Mouse (Mus musculus) heart, embryonic 12.5 days (tissue): ENCODE results near the gene Gm29609. TPM values are rescaled to one million over a fixed set of nuclear protein-coding genes. Genes with fewer than 3 reads are reported as not detected.

Experiments used
- ATAC-seq: fragments of 200-750 bp; cut with Nextera tagmentation; 2 replicates; pipeline ENCODE4 v1.8.0; 2017; ENCODE audit warnings: moderate TSS enrichment, moderate library complexity; ENCODE audit not compliant: insufficient number of reproducible peaks, low FRiP score
- H3K27ac ChIP-seq: fragments of 300-500 bp; sonication (generic); 2 replicates; pipeline ENCODE4 v1.5.1; 2016; ENCODE audit warnings: mild to moderate bottlenecking, moderate library complexity; ENCODE audit not compliant: poor library complexity, severe bottlenecking
- H3K27me3 ChIP-seq: fragments of 300-500 bp; sonication (generic); replicated peaks from 2 replicates; pipeline ENCODE4 v1.6.1; 2016; ENCODE audit warnings: mild to moderate bottlenecking, moderate library complexity
- H3K36me3 ChIP-seq: fragments of 300-500 bp; sonication (generic); 2 replicates; pipeline ENCODE4 v1.6.1; 2016; ENCODE audit warnings: mild to moderate bottlenecking, moderate library complexity
- H3K4me1 ChIP-seq: fragments of 300-500 bp; sonication (generic); replicated peaks from 2 replicates; pipeline ENCODE4 v1.6.1; 2016; ENCODE audit warnings: mild to moderate bottlenecking
- H3K4me2 ChIP-seq: fragments of 300-500 bp; sonication (generic); 2 replicates; pipeline ENCODE4 v1.6.1; 2016; ENCODE audit warnings: mild to moderate bottlenecking, moderate library complexity
- H3K4me3 ChIP-seq: fragments of 300-500 bp; sonication (generic); 2 replicates; pipeline ENCODE4 v1.5.1; 2016; ENCODE audit warnings: mild to moderate bottlenecking
- H3K9ac ChIP-seq: fragments of 300-500 bp; sonication (generic); 2 replicates; pipeline ENCODE4 v1.6.1; 2016; ENCODE audit warnings: mild to moderate bottlenecking, moderate library complexity
- H3K9me3 ChIP-seq: fragments of 300-500 bp; sonication (generic); replicated peaks from 2 replicates; pipeline ENCODE4 v1.6.1; 2016; ENCODE audit warnings: mild to moderate bottlenecking, moderate library complexity
- WGBS: fragments of 180-500 bp; shearing (Covaris S2); methylation state at CpG from one replicate; pipeline ENCODE4 v1.1.7; 2016; 5-methylcytosine and 5-hydroxymethylcytosine counted together
- polyA plus RNA-seq: library from polyadenylated mRNA; unstranded; fragments of >200 nt; fragmentation: Nextera tagmentation; extraction: Ambion mirVana; gene quantifications from 2 replicates; pipeline ENCODE4 v1.2.1, GENCODE M21; 2016

Gene Gm29609
- polyA plus RNA-seq, 1 experiment from 2014 or later = 1.3 TPM

DNA sequence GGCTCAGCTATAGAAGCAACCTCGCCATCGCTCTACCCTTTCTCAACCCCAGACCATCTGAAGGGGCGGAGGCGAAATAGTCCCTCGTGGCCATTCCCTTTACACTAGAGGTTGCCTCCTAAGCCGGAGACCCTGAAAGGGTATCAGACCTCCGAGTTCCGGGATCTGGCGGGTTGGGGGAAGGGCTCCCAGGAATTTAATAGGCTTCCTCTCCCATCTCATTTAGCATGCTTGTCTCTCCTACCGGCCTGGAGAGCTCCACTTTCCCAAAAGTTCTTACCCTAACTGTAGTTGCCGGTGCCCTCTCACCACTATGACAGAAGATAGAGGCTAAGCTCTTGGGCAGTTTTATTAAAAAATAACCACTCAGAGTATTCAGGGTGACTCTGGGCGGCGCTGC lies 42.1 kb downstream of the Gm29609 start:
- Histone ChIP-seq H3K4me2 (peak overlapping the region; percentile 74), H3K9me3 (no peaks in the 10 kb centered on the region), H3K27ac (no peak overlapping the region), H3K9ac (no peak overlapping the region), H3K4me3 (peak overlapping the region; percentile 41), H3K4me1 (peaks cover 26% of the 10 kb centered on the region), H3K36me3 (peaks cover 8% of the 10 kb centered on the region), H3K27me3 (peaks cover 68% of the 10 kb centered on the region)
- WGBS = 2% methylated on average over 13 of the region's 13 CpGs
- no peak for ATAC-seq

GRCm38 (mm10) chr5:31136730-31137424 lies 42.8 kb downstream of the Gm29609 start:
- H3K36me3 ChIP-seq = peaks cover 8% of the 10 kb centered on the region
- peak overlapping the region; percentile 41 for H3K4me3 ChIP-seq
- H3K27ac ChIP-seq = no peak overlapping the region
- H3K4me1 ChIP-seq = peaks cover 26% of the 10 kb centered on the region
- peak overlapping the region; percentile 74 for H3K4me2 ChIP-seq
- ATAC-seq = no peak
- H3K9ac ChIP-seq = no peak overlapping the region
- H3K9me3 ChIP-seq = no peaks in the 10 kb centered on the region
- 1% methylated on average over 33 of the region's 33 CpGs for WGBS
- peaks cover 68% of the 10 kb centered on the region for H3K27me3 ChIP-seq

DNA sequence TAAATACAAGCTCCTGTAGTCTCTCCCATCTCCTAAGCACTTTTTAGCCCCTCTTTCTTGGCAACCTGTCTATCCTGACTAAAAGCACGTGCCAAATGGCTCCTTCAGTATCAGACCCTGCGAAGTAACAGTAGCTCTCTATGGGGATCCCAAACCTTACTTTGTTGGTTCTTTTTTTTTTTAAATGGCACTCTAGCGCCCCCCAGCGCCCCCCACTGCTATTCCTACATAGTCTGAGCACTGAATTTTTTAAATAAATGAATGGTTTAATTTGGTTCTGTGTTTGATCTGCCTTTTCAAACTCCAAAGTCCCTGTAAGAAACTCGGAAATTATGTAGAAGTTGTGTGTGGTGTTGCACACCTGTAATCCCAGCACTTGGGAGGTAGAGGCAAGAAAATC lies 53.7 kb downstream of the Gm29609 start:
- H3K9me3 ChIP-seq = no peaks in the 10 kb centered on the region
- H3K4me1 ChIP-seq = no peaks in the 10 kb centered on the region
- H3K27ac ChIP-seq = no peak overlapping the region
- no peaks in the 10 kb centered on the region for H3K36me3 ChIP-seq
- H3K9ac ChIP-seq = no peak overlapping the region
- no peak for ATAC-seq
- WGBS = 31% methylated on average over 5 of the region's 5 CpGs
- no peak overlapping the region for H3K4me3 ChIP-seq
- H3K4me2 ChIP-seq = no peak overlapping the region
- no peaks in the 10 kb centered on the region for H3K27me3 ChIP-seq

DNA sequence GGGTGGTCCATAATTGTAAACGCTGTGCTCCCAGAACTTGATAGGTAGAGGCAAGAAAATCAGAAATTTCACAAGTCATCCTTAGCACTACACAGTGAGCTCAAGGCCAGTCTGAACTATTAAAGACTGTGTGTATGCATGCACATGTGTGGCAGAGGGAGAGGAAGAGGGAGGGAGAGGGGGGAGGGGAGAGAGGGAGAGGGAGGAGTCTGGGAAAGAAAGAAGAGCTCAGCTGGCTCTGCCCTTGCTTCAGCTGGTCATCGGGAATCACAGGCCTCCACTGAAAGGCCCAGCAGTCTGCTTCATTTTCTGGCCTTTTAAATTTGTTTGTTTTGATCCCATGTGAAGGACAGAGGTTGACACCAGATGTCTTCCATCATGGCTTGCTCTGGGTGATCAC lies 56.2 kb downstream of the Gm29609 start:
- no peaks in the 10 kb centered on the region for H3K27me3 ChIP-seq
- H3K4me2 ChIP-seq = no peak overlapping the region
- H3K4me1 ChIP-seq = no peaks in the 10 kb centered on the region
- H3K36me3 ChIP-seq = no peaks in the 10 kb centered on the region
- no peak overlapping the region for H3K9ac ChIP-seq
- H3K27ac ChIP-seq = no peak overlapping the region
- H3K4me3 ChIP-seq = no peak overlapping the region
- H3K9me3 ChIP-seq = no peaks in the 10 kb centered on the region
- no peak for ATAC-seq
- WGBS = 48% methylated on average over 2 of the region's 2 CpGs

DNA sequence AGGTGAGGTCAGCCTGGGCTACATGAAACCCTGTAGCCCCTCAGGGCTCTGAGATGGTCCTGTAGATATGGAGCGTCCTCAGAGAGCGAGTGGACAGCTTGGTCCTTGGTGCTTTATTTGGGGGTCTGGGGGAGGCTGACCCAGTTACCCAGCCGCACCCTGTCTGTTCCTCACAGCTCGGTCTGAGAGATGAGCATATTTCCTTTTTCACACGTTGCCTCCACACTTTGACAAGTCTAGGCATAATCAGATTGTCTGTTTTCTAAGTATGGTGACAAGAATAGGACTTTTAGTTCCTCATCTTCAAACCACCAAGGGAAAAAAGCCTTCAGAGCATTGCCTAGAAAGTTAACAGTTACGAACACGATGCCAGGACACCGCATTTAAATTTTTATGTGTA lies 58.6 kb downstream of the Gm29609 start:
- no peaks in the 10 kb centered on the region; the same call in 1 of the 2 replicates for H3K27me3 ChIP-seq
- ATAC-seq = no peak
- 74% methylated on average over 8 of the region's 8 CpGs for WGBS

DNA sequence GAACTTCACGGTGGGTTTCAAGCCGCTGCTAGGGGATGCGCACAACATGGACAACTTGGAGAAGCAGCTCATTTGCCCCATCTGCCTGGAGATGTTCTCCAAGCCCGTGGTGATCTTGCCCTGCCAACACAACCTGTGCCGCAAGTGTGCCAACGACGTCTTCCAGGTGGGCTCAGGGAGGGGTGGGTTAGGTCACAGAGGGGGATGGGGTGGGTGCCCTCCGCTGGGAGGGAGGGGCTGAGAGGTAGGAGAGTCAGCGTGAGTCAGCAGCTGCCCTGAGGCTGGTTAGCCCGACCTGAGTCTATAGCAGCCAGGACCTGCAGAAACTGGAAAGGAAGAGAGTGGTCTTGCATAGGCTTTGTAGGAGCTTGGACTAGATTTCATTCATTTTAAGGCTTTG lies 62.8 kb downstream of the Gm29609 start:
- no peak for ATAC-seq
- 13% methylated on average over 10 of the region's 10 CpGs for WGBS
- peak overlapping the region; percentile 60 for H3K9ac ChIP-seq
- H3K4me1 ChIP-seq = peaks cover 10% of the 10 kb centered on the region
- peak overlapping the region; percentile 69 for H3K4me2 ChIP-seq
- H3K27ac ChIP-seq = peak overlapping the region; percentile 85
- peak overlapping the region; percentile 36 for H3K4me3 ChIP-seq
- H3K27me3 ChIP-seq = no peaks in the 10 kb centered on the region; the same call in 1 of the 2 replicates
- H3K36me3 ChIP-seq = no peaks in the 10 kb centered on the region
- no peaks in the 10 kb centered on the region for H3K9me3 ChIP-seq

More for the DNA sequence above, 58.6 kb downstream of the Gm29609 start:
- H3K4me3 ChIP-seq = no peak overlapping the region
- peaks cover 9% of the 10 kb centered on the region for H3K4me1 ChIP-seq
- no peaks in the 10 kb centered on the region for H3K9me3 ChIP-seq
- H3K27ac ChIP-seq = no peak overlapping the region
- no peaks in the 10 kb centered on the region for H3K36me3 ChIP-seq
- H3K4me2 ChIP-seq = no peak overlapping the region
- H3K9ac ChIP-seq = no peak overlapping the region

GRCm38 (mm10) chr5:31116354-31116753 lies 63.4 kb downstream of the Gm29609 start, which contains the start of gene Trim54:
TSS of gene Trim54 (plus strand) at chr5:31116712.
- Histone ChIP-seq H3K9me3 (no peaks in the 10 kb centered on the region), H3K4me2 (peak within 1 kb of the TSS; percentile 69), H3K9ac (peak within 1 kb of the TSS; percentile 60), H3K36me3 (no peaks in the 10 kb centered on the region), H3K27ac (peak within 1 kb of the TSS; percentile 85), H3K4me1 (peaks cover 10% of the 10 kb centered on the region), H3K4me3 (peak within 1 kb of the TSS; percentile 36), H3K27me3 (no peaks in the 10 kb centered on the region; the same call in 1 of the 2 replicates)
- WGBS = 11% methylated on average over 3 of the region's 3 CpGs
- ATAC-seq = 0 out of 2 replicates have a peak, but pooled peaks have one; percentile 42

DNA sequence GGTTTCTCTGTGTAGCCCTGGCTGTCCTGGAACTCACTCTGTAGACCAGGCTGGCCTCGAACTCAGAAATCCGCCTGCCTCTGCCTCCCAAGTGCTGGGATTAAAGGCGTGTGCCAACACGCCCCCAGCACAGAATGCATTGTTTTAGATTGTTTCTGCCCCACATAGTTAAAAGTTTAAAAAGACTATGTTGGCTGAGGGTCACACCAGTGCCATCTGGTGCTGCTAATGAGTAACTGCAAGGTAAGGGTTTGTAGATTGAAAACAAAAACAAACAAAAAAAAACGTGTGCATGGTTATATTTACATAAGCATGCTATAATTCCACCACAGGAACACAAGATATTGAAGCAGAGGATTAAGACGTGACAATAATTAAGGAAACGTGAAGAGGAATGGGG lies 68.9 kb downstream of the Gm29609 start:
- ATAC-seq = no peak
- Histone ChIP-seq H3K4me1 (no peaks in the 10 kb centered on the region), H3K27ac (no peak overlapping the region), H3K9ac (no peak overlapping the region), H3K9me3 (no peaks in the 10 kb centered on the region), H3K4me2 (no peak overlapping the region), H3K4me3 (no peak overlapping the region), H3K36me3 (no peaks in the 10 kb centered on the region), H3K27me3 (peaks cover 3% of the 10 kb centered on the region; the same call in 1 of the 2 replicates)
- WGBS = 25% methylated on average over 7 of the region's 7 CpGs

- H3K36me3 ChIP-seq = no peaks in the 10 kb centered on the region
- peaks cover 15% of the 10 kb centered on the region for H3K27me3 ChIP-seq
- WGBS = 85% methylated on average over 18 of the region's 18 CpGs
- H3K9me3 ChIP-seq = no peaks in the 10 kb centered on the region
- H3K4me3 ChIP-seq = no peak within 1 kb of the TSS
- H3K4me2 ChIP-seq = no peak within 1 kb of the TSS
- H3K27ac ChIP-seq = no peak within 1 kb of the TSS
- no peaks in the 10 kb centered on the region for H3K4me1 ChIP-seq
- H3K9ac ChIP-seq = no peak within 1 kb of the TSS
- ATAC-seq = no peak
Observed at GRCm38 (mm10) chr5:31108000-31108490, 71.7 kb downstream of the Gm29609 start, which contains the start of gene Slc30a3. TSS of gene Slc30a3 (minus strand) at chr5:31108237.

- Histone ChIP-seq H3K9ac (no peak within 1 kb of the TSS), H3K4me3 (no peak within 1 kb of the TSS), H3K4me1 (no peaks in the 10 kb centered on the region), H3K27ac (no peak within 1 kb of the TSS), H3K9me3 (no peaks in the 10 kb centered on the region), H3K4me2 (no peak within 1 kb of the TSS), H3K27me3 (peaks cover 15% of the 10 kb centered on the region), H3K36me3 (no peaks in the 10 kb centered on the region)
- 78% methylated on average over 9 of the region's 9 CpGs for WGBS
- ATAC-seq = no peak
Observed at GRCm38 (mm10) chr5:31105814-31106335, 73.8 kb downstream of the Gm29609 start, which contains the start of gene Dnajc5g. TSS of gene Dnajc5g (plus strand) at chr5:31106285.

DNA sequence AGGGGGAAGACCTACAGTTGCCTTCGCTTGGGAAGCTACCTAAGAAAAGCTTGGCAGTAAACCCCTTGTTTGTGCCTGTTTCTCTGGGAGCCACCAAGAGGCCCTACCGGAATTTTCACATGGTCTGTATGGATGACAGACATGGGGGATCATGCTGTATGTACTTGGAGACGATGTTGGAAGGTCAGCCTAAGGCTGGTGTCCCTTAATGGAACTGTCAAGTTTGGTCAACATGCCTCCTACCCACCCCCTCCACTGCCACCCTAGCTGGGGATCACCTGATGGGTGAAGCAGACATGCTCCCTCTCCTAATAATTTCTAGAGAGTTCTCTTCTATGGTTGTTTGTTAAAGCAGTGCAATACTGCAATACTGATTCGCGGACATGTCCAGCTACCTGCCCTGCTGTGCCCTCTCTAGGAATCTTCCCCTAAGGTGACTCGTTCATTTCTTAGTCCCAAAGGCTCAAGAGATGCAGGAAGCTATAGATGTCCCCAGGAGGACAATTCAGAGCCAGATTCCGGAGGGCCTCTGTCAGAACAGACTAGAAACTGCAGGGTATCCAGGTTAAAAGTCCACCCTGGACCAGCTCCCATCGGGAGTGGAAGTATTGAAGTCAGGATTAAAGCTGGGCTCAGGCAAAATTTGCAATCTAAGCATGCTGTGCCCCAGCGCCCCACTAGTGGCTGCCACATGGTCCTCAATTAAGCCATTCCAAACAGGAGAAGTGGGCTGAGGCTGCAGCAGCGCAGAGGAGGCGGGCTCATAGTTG lies 83.8 kb downstream of the Gm29609 start:
- Histone ChIP-seq H3K4me3 (peak overlapping the region; percentile 45), H3K27ac (no peak overlapping the region), H3K4me2 (peak overlapping the region; percentile 71), H3K9me3 (no peaks in the 10 kb centered on the region), H3K4me1 (peaks cover 33% of the 10 kb centered on the region), H3K27me3 (peaks cover 89% of the 10 kb centered on the region), H3K9ac (no peak overlapping the region; the same call in 1 of the 2 replicates), H3K36me3 (no peaks in the 10 kb centered on the region)
- WGBS = 32% methylated on average over 11 of the region's 11 CpGs
- ATAC-seq = no peak
